ENCODE assay signal across 9 mouse cellular contexts in the genomic region with DNA sequence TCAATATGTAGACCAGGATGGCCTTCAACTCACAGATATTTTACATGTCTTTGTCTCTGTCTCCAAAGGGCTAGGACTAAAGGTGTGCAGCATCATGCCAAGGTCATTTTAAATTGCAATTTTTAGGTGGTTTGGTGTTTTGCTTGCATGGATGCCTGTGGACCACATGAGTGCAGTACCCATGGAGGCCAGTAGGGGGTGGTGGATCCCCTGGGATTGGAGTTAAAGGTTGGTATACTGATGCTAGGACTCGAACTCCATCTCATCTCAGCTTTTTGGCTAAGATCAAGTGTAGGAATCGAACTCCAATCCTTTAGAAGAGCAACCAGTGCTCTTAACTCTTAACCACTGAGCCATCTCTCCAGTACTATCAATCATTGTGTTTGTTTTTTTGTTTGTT. TPM values are rescaled to one million over a fixed set of nuclear protein-coding genes. Genes with fewer than 3 reads are reported as not detected.
A peak's percentile ranks its signal among the peaks of the same experiment; 100 is the strongest.
DNase-seq lines count a peak whose midpoint lies in the region; ATAC-seq and TF ChIP-seq lines count a peak whose summit lies in the region.
"Had no signal": no experiment of that assay in that cellular context is flagged by ENCODE, and none has a peak within 500 bp of the region (broad histone marks: within the 10 kb centered on the region; RNA-seq: fewer than 3 reads in every experiment).

No protein-coding gene starts in this region.

- no peaks in the 10 kb centered on the region for H3K9me3 ChIP-seq in liver, embryonic 12.5 days (replicated peaks)
- H3K9me3 ChIP-seq in liver, embryonic 14.5 days (ENCODE audit: control insufficient read depth, low read length) = no peaks in the 10 kb centered on the region
- H3K9me3 ChIP-seq: hindbrain, embryonic 15.5 days had no signal

- no peak for TF ChIP-seq EP300 in liver, embryonic 14.5 days (IDR thresholded peaks at IDR 0.05; ENCODE audit: low read depth)

- no peak overlapping the region for H3K9ac ChIP-seq in liver, embryonic 12.5 days
- H3K9ac ChIP-seq in liver, embryonic 14.5 days (replicated peaks) = no peak overlapping the region
- H3K9ac ChIP-seq: hindbrain, embryonic 15.5 days had no signal

- H3K27me3 ChIP-seq in liver, embryonic 12.5 days (replicated peaks) = 0 out of 2 replicates have a peak, but pooled peaks cover 5% of the 10 kb centered on the region
- no peaks in the 10 kb centered on the region for H3K27me3 ChIP-seq in liver, embryonic 14.5 days (ENCODE audit: control insufficient read depth, insufficient read depth, low read length)
- no peaks in the 10 kb centered on the region for H3K27me3 ChIP-seq in splenic B cell, adult 2 months (ENCODE audit: control insufficient read depth, insufficient read depth, low read length, poor library complexity, severe bottlenecking)
- H3K27me3 ChIP-seq: hindbrain, embryonic 15.5 days had no signal

- peak; percentile 93 for TF ChIP-seq CTCF in liver, embryonic 14.5 days (IDR thresholded peaks at IDR 0.05; ENCODE audit: low read depth)

- H3K4me3 ChIP-seq in liver, embryonic 12.5 days = no peak overlapping the region
- H3K4me3 ChIP-seq in liver, embryonic 14.5 days (ENCODE audit: insufficient read depth in 1 of 2, low read depth in 2 of 2, low read length in 2 of 2) = no peak overlapping the region
- H3K4me3 ChIP-seq: hindbrain, embryonic 15.5 days had no signal

- ATAC-seq in liver, embryonic 12.5 days = no peak
- ATAC-seq in liver, embryonic 14.5 days (ENCODE audit: insufficient read depth) = no peak

- peak; percentile 47 to 71 for DNase-seq in adrenal gland, adult 18-20 months (ENCODE audit: low spot score in 2 of 2)
- DNase-seq in adrenal gland, postnatal 4 days (ENCODE audit: low spot score in 2 of 2) = no peak
- DNase-seq in liver = peak; percentile 73
- peak; percentile 45 to 60 for DNase-seq in cerebellum, postnatal 25 days
- peak in 1 of 3 experiments; percentile 30 for DNase-seq in liver, embryonic 14.5 days (ENCODE audit: low read depth in 3 of 3, low spot score in 3 of 3)
- peak; percentile 81 for DNase-seq in splenic B cell, adult 2 months (ENCODE audit: low read depth, low spot score)
- no peak for DNase-seq in gastrocnemius, adult 8-10 months (ENCODE audit: low spot score in 2 of 2)

- peaks cover 14% of the 10 kb centered on the region; the same call in 1 of the 2 replicates for H3K4me1 ChIP-seq in liver, embryonic 12.5 days
- no peaks in the 10 kb centered on the region for H3K4me1 ChIP-seq in liver, embryonic 14.5 days (replicated peaks; ENCODE audit: control insufficient read depth in 2 of 2, insufficient read depth in 2 of 2, low read length in 1 of 2)

- WGBS in liver, embryonic 12.5 days (ENCODE audit: insufficient replicate concordance) = 17% methylated on average over 2 of the region's 2 CpGs
- WGBS in liver, embryonic 14.5 days (ENCODE audit: insufficient replicate concordance) = 16% methylated on average over 2 of the region's 2 CpGs

- no peaks in the 10 kb centered on the region for H3K36me3 ChIP-seq in liver, embryonic 12.5 days
- no peaks in the 10 kb centered on the region for H3K36me3 ChIP-seq in liver, embryonic 14.5 days (replicated peaks; ENCODE audit: control insufficient read depth, insufficient read depth, low read depth)
- no peaks in the 10 kb centered on the region for H3K36me3 ChIP-seq in splenic B cell, adult 2 months (ENCODE audit: control insufficient read depth, insufficient read depth, low read length, poor library complexity, severe bottlenecking)
- H3K36me3 ChIP-seq: hindbrain, embryonic 15.5 days had no signal

- no peak overlapping the region for H3K4me2 ChIP-seq in liver, embryonic 12.5 days
- no peak overlapping the region for H3K4me2 ChIP-seq in liver, embryonic 14.5 days (ENCODE audit: low read depth)
- H3K4me2 ChIP-seq: hindbrain, embryonic 15.5 days had no signal

- H3K27ac ChIP-seq in liver, embryonic 12.5 days = no peak overlapping the region
- H3K27ac ChIP-seq in liver, embryonic 14.5 days = no peak overlapping the region
- H3K27ac ChIP-seq: hindbrain, embryonic 15.5 days had no signal

RNA-seq across cellular contexts. Expression of a gene that starts 20.2 kb away (rescaled TPM):
- total RNA-seq in adrenal gland, adult 18-20 months (2021) = 10 to 100 TPM; 35.2 to 42.3 TPM
- total RNA-seq in adrenal gland, postnatal 4 days (2021) = 10 to 100 TPM; 61.4 to 69.8 TPM
- 11.3 and 11.6 TPM in 2 replicates for polyA plus RNA-seq in liver, embryonic 12.5 days (2016; fragmentation: Nextera tagmentation; extraction: Ambion mirVana)
- polyA plus RNA-seq in liver, embryonic 14.5 days (2012; rRNA removed) = 7.2 and 7.8 TPM in 2 replicates
- 4.5 and 5.3 TPM in 2 replicates for polyA plus RNA-seq in liver, embryonic 14.5 days (2014; fragmentation: Nextera tagmentation; extraction: Ambion mirVana)
- total RNA-seq in gastrocnemius, adult 8-10 months (2022) = 10 to 100 TPM; 18.0 to 25.7 (median 21.4) TPM

RNA-seq across cellular contexts. Expression of a gene that starts 38.3 kb away (rescaled TPM):
- 10 to 100 TPM in 1 of 2 experiments, 1 to 10 TPM in 1; 5.5 to 11.1 TPM for total RNA-seq in adrenal gland, adult 18-20 months (2021)
- 10 to 100 TPM in 1 of 2 experiments, 1 to 10 TPM in 1; 7.3 to 54.5 TPM for total RNA-seq in adrenal gland, postnatal 4 days (2021)
- polyA plus RNA-seq in liver, embryonic 12.5 days (2016; fragmentation: Nextera tagmentation; extraction: Ambion mirVana) = 7.3 and 8.1 TPM in 2 replicates
- 5.2 and 6.2 TPM in 2 replicates for polyA plus RNA-seq in liver, embryonic 14.5 days (2012; rRNA removed)
- 8.8 and 9.0 TPM in 2 replicates for polyA plus RNA-seq in liver, embryonic 14.5 days (2014; fragmentation: Nextera tagmentation; extraction: Ambion mirVana)
- total RNA-seq in gastrocnemius, adult 8-10 months (2022) = 1 to 10 TPM; 2.0 to 4.5 (median 3.7) TPM

Comparison
In these comparisons a context has a peak if more than half of its experiments do, and no peak if none do; other contexts are left out.
1. DNase-seq: peak in adrenal gland, adult 18-20 months (2 of 2), liver (single experiment), cerebellum, postnatal 25 days (2 of 2) and splenic B cell, adult 2 months (single experiment); none in adrenal gland, postnatal 4 days (0 of 2) and gastrocnemius, adult 8-10 months (0 of 2).